Mouse (Mus musculus) G1E (cell line): ENCODE measurements at regions not wholly inside any gene's neighbourhood (a gene's known extent, or its start where the extent isn't known, plus 50 kb on each side); places are given as distances from the start of the nearest gene placed in this dataset.

Experiments
- CTCF ChIP-seq: IDR thresholded peaks from 2 replicates; pipeline ENCODE4 v1.5.1; 2012; ENCODE audit warnings: low read depth, low read length, inconsistent platforms, mixed read lengths
- POLR2AphosphoS5 ChIP-seq: IDR thresholded peaks from 2 replicates; pipeline ENCODE4 v1.6.1; 2012; ENCODE audit warnings: low read depth, low read length, inconsistent platforms; ENCODE audit not compliant: insufficient replicate concordance
- TAL1 ChIP-seq: conservative IDR thresholded peaks from 2 replicates; pipeline ENCODE4 v1.6.1; 2012; ENCODE audit warnings: low read depth, low read length, inconsistent platforms, mixed read lengths

DNA sequence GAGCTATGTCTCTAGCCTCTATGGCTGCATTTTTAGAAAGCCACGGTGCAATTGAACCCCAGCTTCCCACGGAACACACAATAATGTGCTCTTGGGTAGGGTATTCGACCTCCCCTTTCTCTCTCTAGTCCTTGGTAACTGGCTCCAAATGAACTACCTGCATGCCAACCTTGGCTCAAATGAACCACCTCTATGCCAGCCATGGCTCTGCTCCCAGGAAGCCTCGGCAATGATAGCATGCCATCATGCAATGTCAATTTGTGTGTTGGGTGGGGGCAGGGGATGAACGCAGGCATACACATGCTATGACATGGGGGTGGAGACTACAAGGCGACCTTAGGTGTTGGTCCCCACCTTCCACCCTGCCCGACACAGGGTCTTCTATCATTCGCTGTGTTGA, 170.5 kb upstream of the Gli2 start:
- no peak for TF ChIP-seq CTCF
- no peak for TF ChIP-seq TAL1
- TF ChIP-seq POLR2AphosphoS5: no peak
